Mouse (Mus musculus) brain, embryonic 14.5 days (tissue): Measurements from ENCODE around the gene Lrrc19.

Experiments used
- CTCF ChIP-seq: fragments of 200-500 bp; IDR thresholded peaks from 2 replicates; pipeline ENCODE4 v1.5.1; 2012; ENCODE audit warnings: inconsistent platforms, mild to moderate bottlenecking, moderate library complexity, borderline replicate concordance; ENCODE audit not compliant: insufficient read depth, insufficient read length; ENCODE audit errors: extremely low read depth
- POLR2A ChIP-seq: fragments of 200-500 bp; IDR thresholded peaks from 2 replicates; pipeline ENCODE4 v1.6.1; 2012; ENCODE audit warnings: mild to moderate bottlenecking, inconsistent platforms, borderline replicate concordance; ENCODE audit not compliant: poor library complexity, insufficient read depth, insufficient read length, severe bottlenecking; ENCODE audit errors: extremely low read depth

DNA sequence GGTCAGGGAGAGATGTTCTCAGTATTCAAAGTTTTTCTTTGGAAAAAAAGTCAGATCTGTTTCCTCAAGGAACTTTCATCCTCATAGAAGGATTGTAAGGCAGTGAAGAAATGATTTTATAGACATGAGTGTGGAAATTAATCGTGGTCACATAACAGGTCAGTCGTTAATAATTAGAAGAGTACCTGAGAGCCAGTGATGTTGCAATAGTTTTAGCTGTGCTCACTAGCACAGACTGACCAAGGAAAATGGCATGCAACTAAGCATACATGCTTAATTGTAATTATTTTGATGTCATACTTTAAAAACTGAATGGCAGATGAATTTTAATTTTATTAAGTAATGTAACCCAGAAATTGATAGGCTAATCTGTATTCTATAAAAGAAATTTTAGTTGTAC is 30.7 kb upstream of the Lrrc19 start:
- TF ChIP-seq POLR2A (no peak), CTCF (no peak)
